Mouse (Mus musculus): Measurements from ENCODE around the gene Nf1.

- TF ChIP-seq CTCF (IDR thresholded peaks at IDR 0.05; ENCODE audit: extremely low read depth, insufficient read depth, insufficient read length, insufficient replicate concordance): no peak
- no peak for TF ChIP-seq POLR2A (IDR thresholded peaks at IDR 0.05; ENCODE audit: low read depth, low read length)
Observed at GRCm38 (mm10) chr11:79573836-79574235, 234.3 kb downstream of the Nf1 start.
